Mouse (Mus musculus): ENCODE measurements at regions not wholly inside any gene's neighbourhood (a gene's known extent, or its start where the extent isn't known, plus 50 kb on each side); places are given as distances from the start of the nearest gene placed in this dataset.
"Not testable (repeated sequence)": the region's sequence is repeated elsewhere in the genome, so short reads cannot be mapped to it uniquely, and the experiment has no call there.

- no peaks in the 10 kb centered on the region for H3K27me3 ChIP-seq (replicated peaks; ENCODE audit: control insufficient read depth, insufficient read depth, low read length)
- no peak for ATAC-seq
- H3K4me3 ChIP-seq (ENCODE audit: low read depth, low read length): no peak overlapping the region
- H3K4me1 ChIP-seq (replicated peaks; ENCODE audit: control insufficient read depth, insufficient read depth, low read length): no peaks in the 10 kb centered on the region
- 94% methylated on average over 3 of the region's 3 CpGs for WGBS
- H3K4me2 ChIP-seq (replicated peaks; ENCODE audit: low read depth): no peak overlapping the region
- no peaks in the 10 kb centered on the region for H3K9me3 ChIP-seq (ENCODE audit: control insufficient read depth)
- H3K36me3 ChIP-seq (ENCODE audit: control insufficient read depth, insufficient read depth): no peaks in the 10 kb centered on the region
- H3K9ac ChIP-seq (ENCODE audit: low read depth, low read length): no peak overlapping the region
- H3K27ac ChIP-seq (ENCODE audit: low read depth, low read length): no peak overlapping the region
- no peak for TF ChIP-seq CTCF (IDR thresholded peaks at IDR 0.05; ENCODE audit: low read depth)
Measured at GRCm38 (mm10) chr14:59055283-59055682, 87.4 kb downstream of the 1700129C05Rik start.

DNA sequence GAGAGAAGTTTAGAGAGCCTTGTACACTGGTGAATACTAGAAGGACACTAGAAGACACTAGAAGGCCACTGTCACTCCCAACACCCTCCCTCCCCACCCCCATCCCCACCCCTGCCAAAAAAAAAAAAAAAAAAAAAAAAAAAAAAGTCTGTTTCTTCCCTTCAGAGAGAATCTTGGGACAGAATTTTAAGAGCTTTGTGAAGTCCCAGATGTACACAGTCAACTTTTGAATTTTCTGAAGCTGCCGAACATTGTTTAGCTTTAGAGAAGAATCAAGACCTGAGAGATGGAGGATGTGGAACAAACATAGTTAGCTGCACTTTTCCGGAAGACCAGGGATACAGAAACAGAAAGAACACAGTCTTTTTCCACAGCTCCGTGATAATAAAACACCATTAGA is 90.3 kb downstream of the 1700129C05Rik start:
- Histone ChIP-seq H3K27ac (ENCODE audit: low read depth, low read length) (no peak overlapping the region), H3K4me3 (ENCODE audit: low read depth, low read length) (no peak overlapping the region), H3K4me2 (replicated peaks; ENCODE audit: low read depth) (no peak overlapping the region), H3K9ac (ENCODE audit: low read depth, low read length) (no peak overlapping the region), H3K27me3 (replicated peaks; ENCODE audit: control insufficient read depth, insufficient read depth, low read length) (no peaks in the 10 kb centered on the region), H3K4me1 (replicated peaks; ENCODE audit: control insufficient read depth, insufficient read depth, low read length) (no peaks in the 10 kb centered on the region), H3K36me3 (ENCODE audit: control insufficient read depth, insufficient read depth) (no peaks in the 10 kb centered on the region), H3K9me3 (ENCODE audit: control insufficient read depth) (no peaks in the 10 kb centered on the region)
- WGBS: 76% methylated on average over 3 of the region's 3 CpGs
- no peak for TF ChIP-seq CTCF (IDR thresholded peaks at IDR 0.05; ENCODE audit: low read depth)
- ATAC-seq: no peak

DNA sequence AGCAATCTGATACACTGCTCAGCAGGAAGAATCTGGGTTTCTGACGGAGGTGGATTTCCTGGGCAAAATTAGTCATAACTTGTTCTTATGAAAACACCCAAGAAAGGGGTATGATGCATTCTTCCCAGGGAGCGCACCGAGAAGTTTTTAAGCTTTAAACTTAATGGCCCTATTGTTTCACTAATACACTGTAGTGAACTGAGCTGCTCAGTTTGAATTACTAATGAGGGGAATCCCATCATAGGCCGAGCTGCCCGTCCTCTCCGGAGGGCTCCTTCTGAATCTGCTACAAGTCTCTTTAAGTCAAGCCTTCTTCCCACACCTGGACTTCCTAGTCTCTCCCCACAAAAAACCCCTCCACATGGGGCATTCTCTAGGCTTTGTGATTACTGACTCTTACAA is 91.2 kb downstream of the 1700129C05Rik start:
- no peak for ATAC-seq
- no peaks in the 10 kb centered on the region for H3K27me3 ChIP-seq (replicated peaks; ENCODE audit: control insufficient read depth, insufficient read depth, low read length)
- H3K9ac ChIP-seq (ENCODE audit: low read depth, low read length): no peak overlapping the region
- 65% methylated on average over 6 of the region's 6 CpGs for WGBS
- no peaks in the 10 kb centered on the region for H3K36me3 ChIP-seq (ENCODE audit: control insufficient read depth, insufficient read depth)
- no peaks in the 10 kb centered on the region for H3K4me1 ChIP-seq (replicated peaks; ENCODE audit: control insufficient read depth, insufficient read depth, low read length)
- H3K9me3 ChIP-seq (ENCODE audit: control insufficient read depth): no peaks in the 10 kb centered on the region
- H3K4me3 ChIP-seq (ENCODE audit: low read depth, low read length): no peak overlapping the region
- H3K27ac ChIP-seq (ENCODE audit: low read depth, low read length): no peak overlapping the region
- no peak for TF ChIP-seq CTCF (IDR thresholded peaks at IDR 0.05; ENCODE audit: low read depth)
- no peak overlapping the region for H3K4me2 ChIP-seq (replicated peaks; ENCODE audit: low read depth)

GRCm38 (mm10) chr14:59045687-59046086 is 97.0 kb downstream of the 1700129C05Rik start:
- no peak for ATAC-seq
- H3K27ac ChIP-seq (ENCODE audit: low read depth, low read length): no peak overlapping the region
- H3K27me3 ChIP-seq (replicated peaks; ENCODE audit: control insufficient read depth, insufficient read depth, low read length): no peaks in the 10 kb centered on the region
- no peaks in the 10 kb centered on the region for H3K9me3 ChIP-seq (ENCODE audit: control insufficient read depth)
- no peaks in the 10 kb centered on the region for H3K36me3 ChIP-seq (ENCODE audit: control insufficient read depth, insufficient read depth)
- no peaks in the 10 kb centered on the region for H3K4me1 ChIP-seq (replicated peaks; ENCODE audit: control insufficient read depth, insufficient read depth, low read length)
- no peak for TF ChIP-seq CTCF (IDR thresholded peaks at IDR 0.05; ENCODE audit: low read depth)
- H3K9ac ChIP-seq (ENCODE audit: low read depth, low read length): no peak overlapping the region
- no peak overlapping the region for H3K4me3 ChIP-seq (ENCODE audit: low read depth, low read length)
- 73% methylated on average over 7 of the region's 7 CpGs for WGBS
- H3K4me2 ChIP-seq (replicated peaks; ENCODE audit: low read depth): no peak overlapping the region

DNA sequence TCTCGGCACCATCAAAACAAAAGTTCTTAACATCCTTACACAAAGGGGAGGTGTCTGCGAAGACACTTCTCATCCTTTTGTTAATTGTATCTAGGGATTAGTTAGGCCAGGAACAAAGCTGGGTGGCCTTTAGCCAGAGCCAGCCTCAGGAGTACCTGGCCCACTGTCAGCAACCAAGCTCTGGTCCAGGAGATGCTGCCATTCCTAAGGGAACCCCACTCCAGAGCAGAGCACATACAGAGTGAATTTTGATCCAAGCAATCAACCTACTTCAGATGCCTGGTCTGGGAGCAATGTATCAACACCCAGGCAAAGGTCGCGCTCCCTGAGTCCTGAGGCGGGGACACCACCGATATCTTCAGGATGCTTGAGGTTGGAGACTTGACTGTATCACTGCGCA is 97.5 kb downstream of the 1700129C05Rik start:
- peak; percentile 16; the same call in 1 of the 2 replicates for ATAC-seq
- no peak overlapping the region for H3K4me3 ChIP-seq (ENCODE audit: low read depth, low read length)
- no peaks in the 10 kb centered on the region for H3K27me3 ChIP-seq (replicated peaks; ENCODE audit: control insufficient read depth, insufficient read depth, low read length)
- H3K9ac ChIP-seq (ENCODE audit: low read depth, low read length): no peak overlapping the region
- 82% methylated on average over 7 of the region's 7 CpGs for WGBS
- H3K4me2 ChIP-seq (replicated peaks; ENCODE audit: low read depth): no peak overlapping the region
- no peak for TF ChIP-seq CTCF (IDR thresholded peaks at IDR 0.05; ENCODE audit: low read depth)
- H3K27ac ChIP-seq (ENCODE audit: low read depth, low read length): no peak overlapping the region
- no peaks in the 10 kb centered on the region for H3K36me3 ChIP-seq (ENCODE audit: control insufficient read depth, insufficient read depth)
- no peaks in the 10 kb centered on the region for H3K9me3 ChIP-seq (ENCODE audit: control insufficient read depth)
- no peaks in the 10 kb centered on the region for H3K4me1 ChIP-seq (replicated peaks; ENCODE audit: control insufficient read depth, insufficient read depth, low read length)

- Histone ChIP-seq H3K9ac (ENCODE audit: low read depth, low read length) (no peak overlapping the region), H3K27me3 (replicated peaks; ENCODE audit: control insufficient read depth, insufficient read depth, low read length) (no peaks in the 10 kb centered on the region), H3K27ac (ENCODE audit: low read depth, low read length) (no peak overlapping the region), H3K4me1 (replicated peaks; ENCODE audit: control insufficient read depth, insufficient read depth, low read length) (no peaks in the 10 kb centered on the region), H3K9me3 (ENCODE audit: control insufficient read depth) (no peaks in the 10 kb centered on the region), H3K4me2 (replicated peaks; ENCODE audit: low read depth) (no peak overlapping the region), H3K36me3 (ENCODE audit: control insufficient read depth, insufficient read depth) (no peaks in the 10 kb centered on the region), H3K4me3 (ENCODE audit: low read depth, low read length) (no peak overlapping the region)
- no peak for ATAC-seq
- 96% methylated on average over 2 of the region's 2 CpGs for WGBS
- no peak for TF ChIP-seq CTCF (IDR thresholded peaks at IDR 0.05; ENCODE audit: low read depth)
Measured at GRCm38 (mm10) chr14:59042152-59042551, 100.5 kb downstream of the 1700129C05Rik start.

GRCm38 (mm10) chr14:59025757-59026156 is 116.9 kb downstream of the 1700129C05Rik start:
- not testable (repeated sequence) for H3K27me3 ChIP-seq (replicated peaks; ENCODE audit: control insufficient read depth, insufficient read depth, low read length); H3K4me1 ChIP-seq (replicated peaks; ENCODE audit: control insufficient read depth, insufficient read depth, low read length); H3K9me3 ChIP-seq (ENCODE audit: control insufficient read depth); H3K9ac ChIP-seq (ENCODE audit: low read depth, low read length); H3K36me3 ChIP-seq (ENCODE audit: control insufficient read depth, insufficient read depth); H3K4me2 ChIP-seq (replicated peaks; ENCODE audit: low read depth); H3K27ac ChIP-seq (ENCODE audit: low read depth, low read length); H3K4me3 ChIP-seq (ENCODE audit: low read depth, low read length)
- WGBS: 33% methylated on average over 9 of the region's 9 CpGs
- peak; percentile 88 for ATAC-seq

All from intestine, postnatal 0 days (tissue).